Mouse (Mus musculus): Measurements from ENCODE around the gene Aipl1.

Aipl1 gene

GRCm38 (mm10) chr11:72010940-72011722 is 26.2 kb downstream of the Aipl1 start:
- TF ChIP-seq GATA4 (IDR thresholded peaks at IDR 0.05; ENCODE audit: insufficient replicate concordance, low read length): no peak

- no peak for TF ChIP-seq GATA4 (IDR thresholded peaks at IDR 0.05; ENCODE audit: insufficient replicate concordance, low read length)
Measured at GRCm38 (mm10) chr11:72010367-72010766, 26.9 kb downstream of the Aipl1 start.

GRCm38 (mm10) chr11:72005547-72005946 is 31.8 kb downstream of the Aipl1 start:
- no peak for TF ChIP-seq GATA4 (IDR thresholded peaks at IDR 0.05; ENCODE audit: insufficient replicate concordance, low read length)

- TF ChIP-seq GATA4 (IDR thresholded peaks at IDR 0.05; ENCODE audit: insufficient replicate concordance, low read length): no peak
Measured at GRCm38 (mm10) chr11:72003171-72003570, 34.1 kb downstream of the Aipl1 start.

- no peak for TF ChIP-seq GATA4 (IDR thresholded peaks at IDR 0.05; ENCODE audit: insufficient replicate concordance, low read length)
Measured at GRCm38 (mm10) chr11:72002138-72002853, 35.0 kb downstream of the Aipl1 start.

- no peak for TF ChIP-seq GATA4 (IDR thresholded peaks at IDR 0.05; ENCODE audit: insufficient replicate concordance, low read length)
Measured at GRCm38 (mm10) chr11:72000194-72000593, 37.1 kb downstream of the Aipl1 start.

- no peak for TF ChIP-seq GATA4 (IDR thresholded peaks at IDR 0.05; ENCODE audit: insufficient replicate concordance, low read length)
Measured at GRCm38 (mm10) chr11:71996805-71997204, 40.5 kb downstream of the Aipl1 start.

- TF ChIP-seq GATA4 (IDR thresholded peaks at IDR 0.05; ENCODE audit: insufficient replicate concordance, low read length): no peak; the same call in 1 of the 2 replicates
Measured at GRCm38 (mm10) chr11:71995968-71996511, 41.3 kb downstream of the Aipl1 start.

GRCm38 (mm10) chr11:71992438-71992837 is 44.9 kb downstream of the Aipl1 start:
- TF ChIP-seq GATA4 (IDR thresholded peaks at IDR 0.05; ENCODE audit: insufficient replicate concordance, low read length): no peak

GRCm38 (mm10) chr11:71991541-71991940 is 45.8 kb downstream of the Aipl1 start:
- no peak for TF ChIP-seq GATA4 (IDR thresholded peaks at IDR 0.05; ENCODE audit: insufficient replicate concordance, low read length)

- TF ChIP-seq GATA4 (IDR thresholded peaks at IDR 0.05; ENCODE audit: insufficient replicate concordance, low read length): no peak
Measured at GRCm38 (mm10) chr11:71987159-71988150, 49.9 kb downstream of the Aipl1 start.

GRCm38 (mm10) chr11:71985783-71986182 is 51.5 kb downstream of the Aipl1 start:
- TF ChIP-seq GATA4 (IDR thresholded peaks at IDR 0.05; ENCODE audit: insufficient replicate concordance, low read length): no peak

GRCm38 (mm10) chr11:71985101-71985711 is 52.1 kb downstream of the Aipl1 start:
- TF ChIP-seq GATA4 (IDR thresholded peaks at IDR 0.05; ENCODE audit: insufficient replicate concordance, low read length): no peak

GRCm38 (mm10) chr11:71984093-71984492 is 53.2 kb downstream of the Aipl1 start:
- peak; percentile 98 for TF ChIP-seq GATA4 (IDR thresholded peaks at IDR 0.05; ENCODE audit: insufficient replicate concordance, low read length)
